Mouse (Mus musculus) hindbrain, embryonic 13.5 days (tissue): ENCODE results near the gene Ssna1. TPM values are rescaled to one million over a fixed set of nuclear protein-coding genes. Genes with fewer than 3 reads are reported as not detected.

Experiments
- ATAC-seq: fragments of 200-750 bp; cut with Nextera tagmentation; 2 replicates; pipeline ENCODE4 v1.8.0; 2017; ENCODE audit warnings: moderate TSS enrichment; ENCODE audit not compliant: low FRiP score
- H3K27ac ChIP-seq: fragments of 300-500 bp; sonication (generic); 2 replicates; pipeline ENCODE4 v1.5.1; 2015; ENCODE audit warnings: inconsistent platforms, mild to moderate bottlenecking, moderate library complexity
- H3K27me3 ChIP-seq: fragments of 300-500 bp; sonication (generic); 2 replicates; pipeline ENCODE4 v1.6.1; 2015; ENCODE audit warnings: mild to moderate bottlenecking, inconsistent platforms
- H3K36me3 ChIP-seq: fragments of 300-500 bp; sonication (generic); 2 replicates; pipeline ENCODE4 v1.6.1; 2015; ENCODE audit warnings: mild to moderate bottlenecking, inconsistent platforms
- H3K4me1 ChIP-seq: fragments of 300-500 bp; sonication (generic); replicated peaks from 2 replicates; pipeline ENCODE4 v1.6.1; 2015; ENCODE audit warnings: inconsistent platforms
- H3K4me2 ChIP-seq: fragments of 300-500 bp; sonication (generic); 2 replicates; pipeline ENCODE4 v1.6.1; 2015; ENCODE audit warnings: inconsistent platforms, mild to moderate bottlenecking, moderate library complexity
- H3K4me3 ChIP-seq: fragments of 300-500 bp; sonication (generic); 2 replicates; pipeline ENCODE4 v1.5.1; 2015; ENCODE audit warnings: mild to moderate bottlenecking, inconsistent platforms
- H3K9ac ChIP-seq: fragments of 300-500 bp; sonication (generic); 2 replicates; pipeline ENCODE4 v1.6.1; 2015; ENCODE audit warnings: mild to moderate bottlenecking, inconsistent platforms
- H3K9me3 ChIP-seq: fragments of 300-500 bp; sonication (generic); 2 replicates; pipeline ENCODE4 v1.6.1; 2016; ENCODE audit warnings: inconsistent platforms
- WGBS: fragments of 180-500 bp; shearing (Covaris S2); methylation state at CpG from one replicate; pipeline ENCODE4 v1.1.7; 2015; 5-methylcytosine and 5-hydroxymethylcytosine counted together
- polyA plus RNA-seq: library from polyadenylated mRNA; unstranded; fragments of >200 nt; fragmentation: Nextera tagmentation; extraction: Ambion mirVana; gene quantifications from 2 replicates; pipeline ENCODE4 v1.2.1, GENCODE M21; 2015

Ssna1 gene
- polyA plus RNA-seq, 1 experiment from 2014 or later = 199 TPM

- H3K36me3 ChIP-seq = peaks cover 25% of the 10 kb centered on the region
- H3K9me3 ChIP-seq = no peaks in the 10 kb centered on the region
- 71% methylated on average over 3 of the region's 3 CpGs for WGBS
- H3K27ac ChIP-seq = no peak overlapping the region
- H3K4me1 ChIP-seq = peaks cover 17% of the 10 kb centered on the region
- H3K4me2 ChIP-seq = no peak overlapping the region
- no peak overlapping the region for H3K9ac ChIP-seq
- no peak for ATAC-seq
- no peak overlapping the region for H3K4me3 ChIP-seq
- H3K27me3 ChIP-seq = peaks cover 65% of the 10 kb centered on the region
Measured at GRCm38 (mm10) chr2:25303452-25303851, 31.2 kb upstream of the Ssna1 start.

DNA sequence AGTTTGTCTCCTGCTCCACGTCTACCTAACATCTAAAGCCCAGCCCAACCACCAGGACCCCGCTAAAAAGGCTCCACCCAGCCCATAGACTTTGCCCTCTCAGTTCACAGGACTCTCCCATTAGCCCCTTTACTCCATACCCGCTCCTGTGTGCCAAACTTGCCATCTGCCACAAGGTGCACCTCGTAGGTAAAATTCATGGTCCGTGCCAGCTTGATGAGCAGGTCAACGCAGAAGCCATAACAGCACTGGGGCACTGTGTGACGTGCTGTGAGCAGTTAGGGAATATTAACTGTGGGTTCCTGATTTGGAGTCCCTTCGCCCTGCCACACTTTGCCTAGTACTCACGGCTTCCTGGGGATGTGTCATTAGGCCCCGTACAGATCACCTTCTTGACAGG is 25.8 kb upstream of the Ssna1 start:
- Histone ChIP-seq H3K4me1 (no peaks in the 10 kb centered on the region), H3K27me3 (peaks cover 72% of the 10 kb centered on the region)
- 83% methylated on average over 10 of the region's 10 CpGs for WGBS

GRCm38 (mm10) chr2:25297093-25297492 is 24.9 kb upstream of the Ssna1 start:
- Histone ChIP-seq H3K4me2 (no peak overlapping the region), H3K4me1 (peaks cover 6% of the 10 kb centered on the region), H3K9me3 (no peaks in the 10 kb centered on the region), H3K36me3 (peaks cover 36% of the 10 kb centered on the region), H3K27me3 (peaks cover 74% of the 10 kb centered on the region), H3K27ac (no peak overlapping the region), H3K4me3 (no peak overlapping the region), H3K9ac (no peak overlapping the region)
- WGBS = 86% methylated on average over 8 of the region's 8 CpGs
- ATAC-seq = no peak

More for the DNA sequence above, 25.8 kb upstream of the Ssna1 start:
- peaks cover 44% of the 10 kb centered on the region for H3K36me3 ChIP-seq
- H3K9ac ChIP-seq = no peak overlapping the region
- ATAC-seq = no peak
- H3K4me2 ChIP-seq = no peak overlapping the region
- H3K9me3 ChIP-seq = no peaks in the 10 kb centered on the region
- no peak overlapping the region for H3K4me3 ChIP-seq
- H3K27ac ChIP-seq = no peak overlapping the region

GRCm38 (mm10) chr2:25293706-25294105 is 21.5 kb upstream of the Ssna1 start:
- 75% methylated on average over 9 of the region's 9 CpGs for WGBS
- Histone ChIP-seq H3K9ac (no peak overlapping the region), H3K4me3 (no peak overlapping the region), H3K36me3 (peaks cover 34% of the 10 kb centered on the region), H3K4me2 (no peak overlapping the region), H3K9me3 (no peaks in the 10 kb centered on the region), H3K4me1 (peaks cover 36% of the 10 kb centered on the region), H3K27me3 (peaks cover 100% of the 10 kb centered on the region), H3K27ac (no peak overlapping the region)
- ATAC-seq = no peak

DNA sequence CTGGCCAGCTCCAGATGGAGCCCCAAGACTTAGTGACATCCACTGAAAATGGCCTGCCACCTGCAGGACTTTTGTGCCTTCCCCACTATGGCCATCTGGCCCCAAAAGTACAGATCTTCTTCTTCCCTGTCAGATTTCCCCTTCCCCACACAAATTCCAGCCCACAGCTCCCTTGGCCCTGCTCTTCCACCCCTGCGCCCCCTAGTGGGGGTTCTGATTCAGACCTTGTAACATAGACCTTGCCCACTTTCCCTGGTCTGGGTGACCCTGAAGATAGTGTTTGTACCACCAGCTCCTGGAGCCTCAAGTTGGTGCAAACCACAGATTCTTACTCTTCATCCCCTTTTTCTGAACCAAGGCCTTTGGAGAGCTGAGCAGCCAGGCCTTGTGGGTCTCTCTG is 20.6 kb upstream of the Ssna1 start:
- H3K27ac ChIP-seq = no peak overlapping the region
- H3K4me3 ChIP-seq = peak overlapping the region; percentile 28; the same call in 1 of the 2 replicates
- no peaks in the 10 kb centered on the region for H3K9me3 ChIP-seq
- peaks cover 100% of the 10 kb centered on the region for H3K27me3 ChIP-seq
- H3K4me1 ChIP-seq = peaks cover 36% of the 10 kb centered on the region
- H3K36me3 ChIP-seq = peaks cover 34% of the 10 kb centered on the region
- no peak for ATAC-seq
- peak overlapping the region; percentile 43; the same call in 1 of the 2 replicates for H3K4me2 ChIP-seq
- H3K9ac ChIP-seq = no peak overlapping the region
- 0% methylated on average over 1 of the region's 1 CpGs for WGBS

DNA sequence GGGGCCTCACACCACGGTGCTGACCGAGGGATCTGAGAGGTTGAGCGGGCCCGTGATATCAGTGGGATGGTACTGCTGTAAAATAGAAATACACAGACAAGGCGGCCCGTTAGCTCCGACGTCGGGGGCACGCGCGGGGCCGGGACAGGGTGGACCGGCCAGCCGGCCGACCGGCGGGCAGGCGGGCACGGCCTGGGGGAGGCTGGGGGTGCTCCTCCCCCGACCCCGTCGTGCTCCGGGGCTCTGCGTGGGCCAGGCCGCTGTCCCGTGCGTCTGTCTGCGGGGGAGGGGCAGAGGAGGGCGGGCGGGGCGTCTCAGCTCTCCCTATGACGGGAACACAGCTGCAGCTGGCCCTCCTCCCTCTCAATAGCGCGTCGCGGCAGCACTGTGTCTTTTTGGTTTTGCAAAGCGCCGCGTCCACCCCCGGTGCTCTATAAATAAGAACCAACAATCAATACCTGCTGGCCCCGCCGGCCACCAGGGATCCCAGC is 19.9 kb upstream of the Ssna1 start:
- 4% methylated on average over 37 of the region's 43 CpGs for WGBS

DNA sequence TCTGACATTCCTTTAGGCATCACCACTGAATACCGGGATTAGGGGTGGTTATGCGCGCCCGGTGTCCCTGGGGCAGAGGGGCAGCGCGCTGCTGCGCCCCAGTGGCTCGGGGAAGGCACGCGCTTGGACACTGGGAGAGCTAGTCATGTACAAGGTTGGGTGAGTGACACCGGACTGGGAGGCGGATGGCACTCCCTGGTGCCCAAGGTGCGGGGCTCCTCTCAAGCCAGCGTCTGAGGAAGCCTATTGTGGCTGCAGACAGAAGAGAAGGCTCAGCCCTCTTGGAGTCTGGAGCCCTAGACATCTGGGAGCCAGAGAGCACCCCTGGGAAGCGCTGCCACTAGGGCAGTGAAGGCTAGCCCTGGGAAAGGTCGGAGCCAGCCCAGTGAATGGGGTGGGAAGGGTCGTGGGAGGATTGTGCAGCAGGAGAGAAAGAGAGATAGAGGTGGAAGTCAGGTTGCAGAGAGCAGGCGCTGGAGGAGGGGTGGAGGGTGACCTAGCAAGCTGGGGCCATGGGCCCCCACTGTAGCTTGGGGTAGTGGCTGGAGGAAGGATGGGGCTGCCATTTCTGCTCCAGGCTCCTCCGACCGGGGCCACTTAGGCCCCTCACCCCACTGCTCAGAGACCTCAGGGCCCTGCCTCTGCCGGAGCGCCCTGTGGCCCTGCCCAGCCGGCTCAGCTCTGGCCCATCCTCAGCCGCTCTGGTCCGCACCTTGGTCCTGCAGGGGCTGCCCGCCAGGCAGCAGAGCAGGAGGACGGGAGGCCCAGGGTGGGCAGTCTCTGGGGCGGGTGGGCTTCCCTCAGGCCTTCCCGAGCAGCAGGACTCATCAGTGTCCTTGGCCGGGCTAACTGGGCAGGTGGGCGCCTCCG is 19.2 kb upstream of the Ssna1 start:
- Histone ChIP-seq H3K4me3 (peak overlapping the region; percentile 29), H3K36me3 (peaks cover 24% of the 10 kb centered on the region), H3K27me3 (peaks cover 98% of the 10 kb centered on the region), H3K9me3 (no peaks in the 10 kb centered on the region), H3K9ac (peak overlapping the region; percentile 51; the same call in 1 of the 2 replicates), H3K4me2 (peak overlapping the region; percentile 52), H3K27ac (no peak overlapping the region), H3K4me1 (peaks cover 42% of the 10 kb centered on the region)
- ATAC-seq = peak; percentile 6; the same call in 1 of the 2 replicates
- 6% methylated on average over 28 of the region's 32 CpGs for WGBS

More for the DNA sequence above, 19.9 kb upstream of the Ssna1 start:
- Histone ChIP-seq H3K27me3 (peaks cover 100% of the 10 kb centered on the region), H3K9ac (peak overlapping the region; percentile 65), H3K27ac (no peak overlapping the region), H3K4me1 (peaks cover 40% of the 10 kb centered on the region), H3K4me2 (peak overlapping the region; percentile 43), H3K9me3 (no peaks in the 10 kb centered on the region), H3K36me3 (peaks cover 27% of the 10 kb centered on the region), H3K4me3 (peak overlapping the region; percentile 28)
- peak; percentile 12; the same call in 1 of the 2 replicates for ATAC-seq

DNA sequence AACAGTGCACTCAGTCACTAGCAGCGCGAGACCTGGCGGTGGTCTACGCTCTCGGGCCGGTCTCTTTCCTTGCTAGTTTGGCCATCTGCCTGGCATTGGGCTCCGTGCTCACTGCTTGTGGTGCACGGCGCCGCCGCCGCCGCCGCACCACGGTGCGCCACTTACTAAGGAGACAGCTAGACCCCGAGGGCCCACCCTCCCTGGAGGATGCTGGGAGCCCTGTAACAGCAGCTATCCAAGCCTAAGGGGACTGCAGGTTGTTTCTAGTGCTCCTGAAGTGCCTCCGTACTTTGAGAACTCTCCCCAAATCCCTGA is 18.5 kb upstream of the Ssna1 start:
- peaks cover 92% of the 10 kb centered on the region for H3K27me3 ChIP-seq
- no peaks in the 10 kb centered on the region for H3K9me3 ChIP-seq
- H3K27ac ChIP-seq = no peak overlapping the region
- H3K4me1 ChIP-seq = peaks cover 42% of the 10 kb centered on the region
- peak overlapping the region; percentile 51 for H3K9ac ChIP-seq
- ATAC-seq = no peak
- WGBS = 1% methylated on average over 18 of the region's 18 CpGs
- peak overlapping the region; percentile 29 for H3K4me3 ChIP-seq
- H3K4me2 ChIP-seq = peak overlapping the region; percentile 52
- H3K36me3 ChIP-seq = peaks cover 24% of the 10 kb centered on the region

GRCm38 (mm10) chr2:25290101-25290815 is 18.0 kb upstream of the Ssna1 start:
- no peak overlapping the region for H3K27ac ChIP-seq
- H3K4me3 ChIP-seq = peak overlapping the region; percentile 29
- no peaks in the 10 kb centered on the region for H3K9me3 ChIP-seq
- peak overlapping the region; percentile 52 for H3K4me2 ChIP-seq
- peaks cover 42% of the 10 kb centered on the region for H3K4me1 ChIP-seq
- peak overlapping the region; percentile 51 for H3K9ac ChIP-seq
- H3K36me3 ChIP-seq = peaks cover 24% of the 10 kb centered on the region
- peaks cover 87% of the 10 kb centered on the region for H3K27me3 ChIP-seq
- 2% methylated on average over 54 of the region's 54 CpGs for WGBS
- ATAC-seq = 0 out of 2 replicates have a peak, but pooled peaks have one; percentile 25

DNA sequence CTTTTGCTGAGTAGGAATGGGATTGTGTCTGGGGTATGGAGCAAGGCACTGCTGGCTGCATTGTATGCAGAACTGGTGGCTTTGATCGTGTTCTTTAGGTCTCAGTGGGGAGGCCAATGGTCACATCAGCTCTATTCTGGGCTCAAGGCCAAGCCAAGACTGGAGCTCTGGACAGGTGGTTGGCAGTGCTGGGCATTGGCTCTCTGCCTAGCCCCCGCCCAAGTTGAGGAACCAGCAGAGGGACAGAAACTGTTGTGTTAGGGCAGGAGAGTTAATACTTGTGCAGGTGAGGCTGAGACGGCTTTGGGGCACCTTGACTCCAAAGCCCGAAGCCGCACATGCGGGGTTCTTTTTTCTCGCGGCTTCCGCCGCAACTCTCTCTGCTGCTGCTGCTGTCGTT is 17.4 kb upstream of the Ssna1 start, which contains the start of gene Lrrc26:
Lrrc26 (plus strand) TSS at position 265 of the 400 bp plus-strand sequence.
- Histone ChIP-seq H3K4me2 (peak within 1 kb of the TSS; percentile 52), H3K4me3 (peak within 1 kb of the TSS; percentile 29), H3K9me3 (no peaks in the 10 kb centered on the region), H3K36me3 (peaks cover 24% of the 10 kb centered on the region), H3K27me3 (peaks cover 81% of the 10 kb centered on the region), H3K27ac (no peak within 1 kb of the TSS), H3K9ac (peak within 1 kb of the TSS; percentile 51), H3K4me1 (peaks cover 42% of the 10 kb centered on the region)
- 7% methylated on average over 11 of the region's 11 CpGs for WGBS
- no peak for ATAC-seq

- 87% methylated on average over 7 of the region's 7 CpGs for WGBS
- Histone ChIP-seq H3K4me1 (peaks cover 42% of the 10 kb centered on the region), H3K4me2 (no peak overlapping the region), H3K27ac (no peak overlapping the region), H3K9me3 (no peaks in the 10 kb centered on the region), H3K27me3 (peaks cover 73% of the 10 kb centered on the region), H3K9ac (no peak overlapping the region), H3K36me3 (peaks cover 30% of the 10 kb centered on the region), H3K4me3 (no peak overlapping the region)
- ATAC-seq = no peak
Measured at GRCm38 (mm10) chr2:25288734-25289345, 16.6 kb upstream of the Ssna1 start.
